In genomic region chr19:46763356-46763755, GRCm38 (mm10) we compare ENCODE assay signal across 8 mouse cellular contexts. TPM values are rescaled to one million over a fixed set of nuclear protein-coding genes. Genes with fewer than 3 reads are reported as not detected.
A peak's percentile ranks its signal among the peaks of the same experiment; 100 is the strongest.
DNase-seq lines count a peak whose midpoint lies in the region; ATAC-seq and TF ChIP-seq lines count a peak whose summit lies in the region.

No protein-coding gene starts in this region.

- peaks cover 18% of the 10 kb centered on the region for H3K4me1 ChIP-seq in lung, embryonic 15.5 days
- peaks cover 22% of the 10 kb centered on the region for H3K4me1 ChIP-seq in limb, embryonic 12.5 days (replicated peaks)
- H3K4me1 ChIP-seq in small intestine, adult 2 months (ENCODE audit: control insufficient read depth, insufficient read depth, insufficient read length, low read length) = peaks cover 8% of the 10 kb centered on the region; the same call in 1 of the 2 replicates

- H3K4me3 ChIP-seq in lung, embryonic 15.5 days = peak overlapping the region; percentile 88
- peak overlapping the region; percentile 79 for H3K4me3 ChIP-seq in limb, embryonic 12.5 days (replicated peaks)
- peak overlapping the region; percentile 82 for H3K4me3 ChIP-seq in small intestine, adult 2 months (ENCODE audit: low read depth, low read length)

- WGBS in lung, embryonic 15.5 days = 30% methylated on average over 7 of the region's 7 CpGs
- 4% methylated on average over 7 of the region's 7 CpGs for WGBS in limb, embryonic 12.5 days
- 64% methylated on average over 7 of the region's 7 CpGs for WGBS in small intestine, adult 2 months

- no peaks in the 10 kb centered on the region for H3K36me3 ChIP-seq in lung, embryonic 15.5 days
- no peaks in the 10 kb centered on the region for H3K36me3 ChIP-seq in limb, embryonic 12.5 days
- no peaks in the 10 kb centered on the region for H3K36me3 ChIP-seq in small intestine, adult 2 months (ENCODE audit: control insufficient read depth, insufficient read depth, low read length)

- peak overlapping the region; percentile 97 for H3K4me2 ChIP-seq in lung, embryonic 15.5 days
- H3K4me2 ChIP-seq in limb, embryonic 12.5 days = peak overlapping the region; percentile 99

- no peak for ATAC-seq in lung, embryonic 15.5 days (ENCODE audit: borderline replicate concordance, extremely low read depth, low FRiP score, low TSS enrichment)
- no peak for ATAC-seq in limb, embryonic 12.5 days (ENCODE audit: insufficient number of reproducible peaks, insufficient read depth, low FRiP score, low TSS enrichment, low read depth)

- peaks cover 33% of the 10 kb centered on the region for H3K27me3 ChIP-seq in lung, embryonic 15.5 days
- peaks cover 53% of the 10 kb centered on the region for H3K27me3 ChIP-seq in limb, embryonic 12.5 days
- H3K27me3 ChIP-seq in small intestine, adult 2 months (ENCODE audit: control insufficient read depth, insufficient read depth, low read length) = peaks cover 5% of the 10 kb centered on the region

- DNase-seq in cerebellum, adult 9-10 months = peak; percentile 63
- DNase-seq in cerebellum, adult 11-12 months = no peak
- no peak for DNase-seq in lung, postnatal 36 days
- DNase-seq in right cerebral cortex, postnatal 10 days (ENCODE audit: low spot score in 2 of 2) = no peak
- DNase-seq in spleen, postnatal 36 days (ENCODE audit: low spot score in 2 of 2) = no peak

- no peaks in the 10 kb centered on the region for H3K9me3 ChIP-seq in lung, embryonic 15.5 days
- H3K9me3 ChIP-seq in limb, embryonic 12.5 days = no peaks in the 10 kb centered on the region

- H3K9ac ChIP-seq in lung, embryonic 15.5 days = 0 out of 2 replicates have a peak overlapping the region, but pooled peaks have one; percentile 2
- H3K9ac ChIP-seq in limb, embryonic 12.5 days (replicated peaks) = no peak overlapping the region

- no peak for TF ChIP-seq CTCF in small intestine, adult 2 months (IDR thresholded peaks at IDR 0.05; ENCODE audit: extremely low read depth, insufficient read length, insufficient replicate concordance, low read depth, low read length)

- H3K27ac ChIP-seq in lung, embryonic 15.5 days = no peak overlapping the region
- no peak overlapping the region for H3K27ac ChIP-seq in limb, embryonic 12.5 days
- H3K27ac ChIP-seq in small intestine, adult 2 months (ENCODE audit: insufficient read depth, low read depth, low read length) = no peak overlapping the region

- no peak for TF ChIP-seq POLR2A in small intestine, adult 2 months (IDR thresholded peaks at IDR 0.05; ENCODE audit: low read depth, low read length)

RNA-seq across cellular contexts. Expression of gene Cnnm2, which starts 2.0 kb away (rescaled TPM):
- polyA plus RNA-seq in lung, embryonic 15.5 days (2015; fragmentation: Nextera tagmentation; extraction: Ambion mirVana) = 3.3 and 3.5 TPM in 2 replicates
- polyA plus RNA-seq in limb, embryonic 12.5 days (2016; fragmentation: Nextera tagmentation; extraction: Ambion mirVana) = 2.8 and 2.9 TPM in 2 replicates
- polyA plus RNA-seq in small intestine, adult 2 months (2012; rRNA removed) = 11.1 and 16.9 TPM in 2 replicates

RNA-seq across cellular contexts. Expression of gene As3mt, which starts 56.1 kb away (rescaled TPM):
- 29.1 and 30.4 TPM in 2 replicates for polyA plus RNA-seq in lung, embryonic 15.5 days (2015; fragmentation: Nextera tagmentation; extraction: Ambion mirVana)
- 34.6 and 37.5 TPM in 2 replicates for polyA plus RNA-seq in limb, embryonic 12.5 days (2016; fragmentation: Nextera tagmentation; extraction: Ambion mirVana)
- polyA plus RNA-seq in small intestine, adult 2 months (2012; rRNA removed) = 3.4 and 10.3 TPM in 2 replicates
